Mouse (Mus musculus) thymus, adult 2 months (tissue): ENCODE data around the gene Gcgr. TPM values are rescaled to one million over a fixed set of nuclear protein-coding genes. Genes with fewer than 3 reads are reported as not detected.

ENCODE experiments used
- DNase-seq: peaks from one replicate; pipeline ENCODE4 v3.0.0; 2021
- H3K27ac ChIP-seq: fragments of 200-500 bp; 2 replicates; pipeline ENCODE4 v1.5.1; 2012; ENCODE audit warnings: low read length, control low read depth; ENCODE audit not compliant: control insufficient read depth, insufficient read depth
- H3K27me3 ChIP-seq: fragments of 200-500 bp; 2 replicates; pipeline ENCODE4 v1.6.1; 2012; ENCODE audit warnings: mild to moderate bottlenecking, low read length, moderate library complexity, mixed read lengths; ENCODE audit not compliant: control insufficient read depth, insufficient read depth
- H3K36me3 ChIP-seq: fragments of 200-500 bp; 2 replicates; pipeline ENCODE4 v1.6.1; 2012; ENCODE audit warnings: mild to moderate bottlenecking, low read length, moderate library complexity; ENCODE audit not compliant: control insufficient read depth, insufficient read depth
- H3K4me1 ChIP-seq: fragments of 200-500 bp; replicated peaks from 2 replicates; pipeline ENCODE4 v1.6.1; 2012; ENCODE audit warnings: low read length; ENCODE audit not compliant: control insufficient read depth, insufficient read depth
- H3K4me3 ChIP-seq: fragments of 200-500 bp; 2 replicates; pipeline ENCODE4 v1.5.1; 2012; ENCODE audit warnings: mild to moderate bottlenecking, low read length, control low read depth, moderate library complexity; ENCODE audit not compliant: control insufficient read depth, insufficient read depth
- CTCF ChIP-seq: fragments of 200-500 bp; IDR thresholded peaks from 2 replicates; pipeline ENCODE4 v1.5.1; 2012; ENCODE audit warnings: mild to moderate bottlenecking, control low read depth, low read length, moderate library complexity, borderline replicate concordance; ENCODE audit not compliant: control insufficient read depth, poor library complexity, insufficient read depth; ENCODE audit errors: extremely low read depth
- POLR2A ChIP-seq: fragments of 200-500 bp; IDR thresholded peaks from 2 replicates; pipeline ENCODE4 v1.6.1; 2012; ENCODE audit warnings: mild to moderate bottlenecking, low read length, control low read depth, moderate library complexity; ENCODE audit not compliant: control insufficient read depth, poor library complexity, insufficient read depth; ENCODE audit errors: extremely low read depth
- WGBS: fragments of 180-500 bp; shearing (Covaris S2); methylation state at CpG from one replicate; pipeline ENCODE4 v1.1.7; 2018; 5-methylcytosine and 5-hydroxymethylcytosine counted together
- polyA plus RNA-seq: library from polyadenylated mRNA; depleted of rRNA; stranded (reverse); fragments of >200 nt; gene quantifications from 2 replicates; pipeline ENCODE4 v1.2.3, GENCODE M21; 2012

The Gcgr gene
- polyA plus RNA-seq, 1 experiment: 1.0 TPM

DNA sequence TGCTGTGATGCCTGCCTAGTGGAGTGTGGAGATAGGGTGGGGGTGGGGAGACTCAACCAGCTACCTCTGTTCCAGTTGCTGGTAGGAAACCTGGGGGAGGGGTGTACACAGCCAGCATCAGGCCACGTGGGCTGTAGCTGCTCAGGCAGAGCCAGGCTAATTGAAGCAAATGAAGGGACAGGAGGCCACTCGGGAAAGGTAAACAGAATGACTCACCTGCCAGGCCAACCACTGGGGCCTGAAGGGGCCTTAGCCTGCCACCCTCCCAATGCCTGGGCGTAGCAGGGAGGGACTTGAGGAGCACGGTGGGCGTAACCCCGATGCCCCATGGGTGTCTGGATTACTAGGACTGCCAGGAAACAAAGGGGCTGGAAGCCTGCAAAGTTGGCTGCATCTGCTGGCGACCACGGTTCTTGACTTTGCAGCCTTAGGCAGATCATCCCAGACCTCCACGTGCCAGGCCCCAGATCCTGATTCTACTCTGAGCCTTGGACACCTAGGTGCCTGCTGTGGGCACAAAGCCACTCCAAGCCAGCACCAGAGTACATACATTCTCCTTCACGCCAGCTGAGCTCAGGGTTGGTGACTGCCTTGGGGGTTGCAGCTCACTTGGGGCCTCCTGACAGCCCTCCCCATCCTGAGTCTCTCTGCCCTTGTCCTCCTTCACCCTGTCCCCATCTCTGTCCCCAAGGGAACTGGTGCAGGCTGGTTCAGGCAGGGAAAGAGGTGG lies 9.0 kb downstream of the Gcgr start:
- DNase-seq: no peak
- no peak for TF ChIP-seq POLR2A
- TF ChIP-seq CTCF: no peak
- WGBS: 64% methylated on average over 10 of the region's 10 CpGs
- no peaks in the 10 kb centered on the region for H3K27me3 ChIP-seq
- no peak overlapping the region for H3K27ac ChIP-seq
- peaks cover 7% of the 10 kb centered on the region for H3K4me1 ChIP-seq
- no peak overlapping the region for H3K4me3 ChIP-seq
- H3K36me3 ChIP-seq: peaks cover 14% of the 10 kb centered on the region

DNA sequence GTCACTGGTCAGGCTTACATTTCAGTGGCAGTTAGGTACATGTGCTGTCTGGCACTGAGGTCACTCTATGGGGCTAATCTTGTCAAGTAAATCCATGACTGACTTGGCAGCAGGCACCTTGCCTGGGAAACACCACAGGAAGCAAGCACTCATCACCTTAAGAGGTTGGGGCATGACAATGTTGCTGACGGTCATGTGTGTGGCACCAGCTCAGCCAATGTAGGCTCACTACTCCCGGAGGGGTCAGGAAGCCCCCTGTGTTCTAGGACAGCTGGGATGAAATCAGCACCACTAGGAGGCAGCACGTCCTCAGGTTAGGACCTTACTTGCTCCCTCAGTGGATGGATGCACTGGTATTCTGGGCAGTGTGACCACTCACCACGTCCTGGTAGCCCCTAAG lies 11.4 kb downstream of the Gcgr start:
- peaks cover 7% of the 10 kb centered on the region for H3K4me1 ChIP-seq
- peak; percentile 19 for DNase-seq
- no peak overlapping the region for H3K4me3 ChIP-seq
- H3K27me3 ChIP-seq: no peaks in the 10 kb centered on the region
- H3K36me3 ChIP-seq: peaks cover 16% of the 10 kb centered on the region
- TF ChIP-seq CTCF (0 out of 2 replicates have a peak, but pooled peaks have one; percentile 11), POLR2A (no peak)
- 91% methylated on average over 4 of the region's 4 CpGs for WGBS
- H3K27ac ChIP-seq: no peak overlapping the region

DNA sequence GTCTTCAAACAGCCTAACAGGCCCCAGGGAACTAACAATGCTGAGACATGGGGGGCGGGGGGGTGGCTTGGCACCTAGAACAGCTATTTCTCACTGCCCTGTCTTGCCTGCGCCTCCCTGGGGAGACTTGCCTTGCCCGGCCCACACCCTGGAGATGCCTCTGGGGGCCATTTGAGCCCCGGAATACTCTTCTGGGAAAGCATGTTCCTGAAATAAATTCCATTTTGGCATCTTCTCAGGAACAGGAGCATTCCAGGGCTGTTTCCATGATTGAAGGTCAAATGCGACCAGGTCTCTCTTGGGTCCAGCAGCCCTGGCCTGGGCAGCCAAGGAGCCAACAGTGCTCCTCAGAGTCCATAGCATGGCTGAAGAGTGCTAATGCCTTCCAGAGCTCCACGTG lies 11.9 kb downstream of the Gcgr start:
- TF ChIP-seq POLR2A (no peak), CTCF (no peak)
- 99% methylated on average over 6 of the region's 6 CpGs for WGBS
- Histone ChIP-seq H3K4me3 (no peak overlapping the region), H3K36me3 (peaks cover 16% of the 10 kb centered on the region), H3K27ac (no peak overlapping the region), H3K27me3 (no peaks in the 10 kb centered on the region), H3K4me1 (peaks cover 9% of the 10 kb centered on the region)
- DNase-seq: no peak

DNA sequence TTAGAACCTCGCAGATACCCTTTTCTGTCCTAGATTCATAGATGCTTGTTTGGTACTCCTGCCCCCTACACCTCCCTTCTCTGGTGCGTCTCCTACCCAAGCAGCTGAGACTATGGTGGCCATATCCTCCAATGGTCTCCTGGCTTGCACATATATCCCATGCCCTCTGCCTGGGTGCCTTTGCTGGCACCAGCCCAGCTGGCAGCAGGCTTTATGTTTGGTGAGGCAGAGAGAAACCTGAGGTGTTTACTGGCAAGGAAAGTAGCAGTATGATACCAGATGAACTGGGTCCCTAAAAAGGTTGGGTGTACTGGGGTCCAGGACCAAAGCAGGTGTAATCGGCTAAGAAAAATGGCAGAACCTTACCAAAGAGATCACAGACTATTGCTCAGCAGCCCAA lies 15.5 kb downstream of the Gcgr start:
- peaks cover 24% of the 10 kb centered on the region for H3K4me1 ChIP-seq
- H3K36me3 ChIP-seq: peaks cover 16% of the 10 kb centered on the region
- H3K27me3 ChIP-seq: no peaks in the 10 kb centered on the region
- TF ChIP-seq POLR2A (no peak), CTCF (no peak)
- H3K27ac ChIP-seq: no peak overlapping the region
- WGBS: 99% methylated on average over 3 of the region's 3 CpGs
- no peak for DNase-seq
- H3K4me3 ChIP-seq: no peak overlapping the region

DNA sequence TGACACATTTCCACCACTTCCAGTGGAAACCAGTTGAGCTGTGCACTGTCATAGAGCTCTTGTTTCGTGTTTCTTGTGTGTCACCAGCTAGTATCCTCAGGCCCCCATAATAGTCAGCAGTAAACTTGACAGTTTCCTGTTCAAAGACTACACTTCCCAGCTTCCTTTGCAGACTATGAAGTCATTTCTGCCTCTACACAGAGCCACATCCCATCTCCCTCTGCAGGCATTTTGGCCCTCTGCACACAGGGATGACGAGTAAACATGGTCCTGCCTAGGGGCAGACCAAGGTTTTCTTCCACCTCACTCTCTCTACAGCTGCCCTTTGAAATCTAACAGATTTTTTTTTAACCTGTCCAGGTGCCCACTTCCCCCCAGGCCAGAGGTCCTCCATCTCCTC lies 17.0 kb downstream of the Gcgr start:
- Histone ChIP-seq H3K4me1 (peaks cover 24% of the 10 kb centered on the region), H3K4me3 (no peak overlapping the region), H3K27me3 (no peaks in the 10 kb centered on the region), H3K36me3 (peaks cover 16% of the 10 kb centered on the region), H3K27ac (no peak overlapping the region)
- DNase-seq: peak; percentile 23
- WGBS: 49% methylated on average over 2 of the region's 2 CpGs
- TF ChIP-seq POLR2A: no peak
- no peak for TF ChIP-seq CTCF

DNA sequence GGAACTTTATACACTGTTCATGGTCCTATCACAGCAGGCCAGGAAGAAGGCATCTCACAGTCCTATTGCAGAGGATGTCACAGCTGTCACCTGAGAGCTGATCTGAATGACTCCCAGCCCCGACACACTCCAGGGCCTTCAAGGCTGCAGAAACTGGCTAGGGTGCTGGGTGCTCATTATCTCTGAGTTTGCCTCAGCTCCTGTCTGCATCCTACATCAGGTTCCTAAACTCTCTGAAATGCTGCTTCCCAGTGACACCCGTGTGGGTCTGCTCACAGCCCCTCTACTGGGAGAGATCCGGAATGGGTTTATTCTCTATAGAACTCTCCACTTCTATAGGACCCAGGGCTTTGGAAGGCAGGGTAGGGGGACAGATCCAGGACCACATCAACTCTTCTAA lies 17.7 kb downstream of the Gcgr start:
- TF ChIP-seq CTCF (no peak), POLR2A (no peak)
- H3K36me3 ChIP-seq: peaks cover 10% of the 10 kb centered on the region
- no peak overlapping the region for H3K4me3 ChIP-seq
- H3K4me1 ChIP-seq: peaks cover 24% of the 10 kb centered on the region
- 76% methylated on average over 3 of the region's 3 CpGs for WGBS
- H3K27ac ChIP-seq: no peak overlapping the region
- no peak for DNase-seq
- no peaks in the 10 kb centered on the region for H3K27me3 ChIP-seq

DNA sequence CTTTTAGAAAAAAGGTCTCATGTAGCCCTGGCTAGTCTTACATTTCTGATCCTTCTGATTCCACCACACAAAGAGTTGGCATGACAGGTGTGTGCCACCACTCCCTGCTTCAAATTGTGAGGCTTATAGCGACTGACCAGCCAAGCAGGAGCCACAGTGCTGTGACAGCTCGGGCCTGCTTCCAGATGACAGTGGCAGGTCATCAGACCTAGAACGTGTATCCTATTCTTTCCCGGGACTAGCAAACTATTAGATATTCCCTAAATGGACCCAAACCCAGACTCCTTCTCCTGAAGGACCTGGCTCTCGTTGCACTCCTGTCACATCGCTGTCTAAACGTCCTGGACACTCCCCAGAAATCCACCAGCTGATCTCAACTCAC lies 18.3 kb downstream of the Gcgr start:
- WGBS: 9% methylated on average over 7 of the region's 7 CpGs
- no peak for TF ChIP-seq CTCF
- TF ChIP-seq POLR2A: no peak
- Histone ChIP-seq H3K27ac (peak overlapping the region; percentile 29; the same call in 1 of the 2 replicates), H3K4me1 (peaks cover 24% of the 10 kb centered on the region), H3K36me3 (peaks cover 7% of the 10 kb centered on the region), H3K4me3 (peak overlapping the region; percentile 81), H3K27me3 (no peaks in the 10 kb centered on the region)
- no peak for DNase-seq
